Mouse (Mus musculus) B cell, adult 62 days (primary cell): ENCODE measurements around the gene Eps8l2. TPM values are rescaled to one million over a fixed set of nuclear protein-coding genes. Genes with fewer than 3 reads are reported as not detected.

ENCODE experiments used
- total RNA-seq: library from RNA; stranded (reverse); gene quantifications from 4 replicates; pipeline ENCODE4 v1.2.4, GENCODE M21; 2023

Gene Eps8l2
- 1.0 to 1.3 TPM in 2 of 4 replicates, not detected in the others for total RNA-seq

DNA sequence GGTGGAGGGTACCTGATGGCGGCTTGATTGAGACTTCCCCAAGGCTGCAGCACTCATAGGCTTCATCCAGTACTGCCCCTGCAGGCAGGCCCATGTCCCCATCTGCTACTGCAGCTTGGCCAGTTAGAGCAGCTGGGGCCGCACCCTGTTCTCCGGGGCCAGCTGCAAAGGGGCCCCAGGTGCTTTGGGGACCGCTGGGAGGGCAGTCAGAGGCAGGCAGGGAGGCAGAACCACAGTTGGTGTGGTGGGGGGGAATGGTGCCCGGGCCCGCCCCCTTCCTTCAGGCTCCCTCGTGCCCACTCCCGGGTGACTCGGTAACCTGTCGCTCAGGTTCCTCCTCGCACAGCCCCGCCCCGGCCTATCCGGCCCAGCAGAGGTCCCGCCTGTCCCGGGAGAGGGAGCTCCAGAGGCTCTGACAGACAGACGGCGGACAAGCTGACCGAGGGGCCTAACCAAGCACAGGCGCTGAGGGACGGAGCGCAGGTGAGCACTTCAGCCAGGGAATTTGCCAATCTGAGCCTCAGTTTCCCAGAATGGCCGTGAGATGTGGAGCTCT, at the start of gene Eps8l2:
Gene Eps8l2, plus strand, starts transcription at position 305 of the 556 bp plus-strand sequence.

GRCm38 (mm10) chr7:141291921-141292582, 46.6 kb upstream of the Eps8l2 start, which contains the start of gene Drd4:
Drd4 (plus strand) TSS chr7:141292006.

GRCm38 (mm10) chr7:141327469-141328372, 11.0 kb upstream of the Eps8l2 start, which contains the start of the genes Deaf1 and Tmem80:
Deaf1 (minus strand) TSS chr7:141327690.
Tmem80 (plus strand) TSS chr7:141327739.

DNA sequence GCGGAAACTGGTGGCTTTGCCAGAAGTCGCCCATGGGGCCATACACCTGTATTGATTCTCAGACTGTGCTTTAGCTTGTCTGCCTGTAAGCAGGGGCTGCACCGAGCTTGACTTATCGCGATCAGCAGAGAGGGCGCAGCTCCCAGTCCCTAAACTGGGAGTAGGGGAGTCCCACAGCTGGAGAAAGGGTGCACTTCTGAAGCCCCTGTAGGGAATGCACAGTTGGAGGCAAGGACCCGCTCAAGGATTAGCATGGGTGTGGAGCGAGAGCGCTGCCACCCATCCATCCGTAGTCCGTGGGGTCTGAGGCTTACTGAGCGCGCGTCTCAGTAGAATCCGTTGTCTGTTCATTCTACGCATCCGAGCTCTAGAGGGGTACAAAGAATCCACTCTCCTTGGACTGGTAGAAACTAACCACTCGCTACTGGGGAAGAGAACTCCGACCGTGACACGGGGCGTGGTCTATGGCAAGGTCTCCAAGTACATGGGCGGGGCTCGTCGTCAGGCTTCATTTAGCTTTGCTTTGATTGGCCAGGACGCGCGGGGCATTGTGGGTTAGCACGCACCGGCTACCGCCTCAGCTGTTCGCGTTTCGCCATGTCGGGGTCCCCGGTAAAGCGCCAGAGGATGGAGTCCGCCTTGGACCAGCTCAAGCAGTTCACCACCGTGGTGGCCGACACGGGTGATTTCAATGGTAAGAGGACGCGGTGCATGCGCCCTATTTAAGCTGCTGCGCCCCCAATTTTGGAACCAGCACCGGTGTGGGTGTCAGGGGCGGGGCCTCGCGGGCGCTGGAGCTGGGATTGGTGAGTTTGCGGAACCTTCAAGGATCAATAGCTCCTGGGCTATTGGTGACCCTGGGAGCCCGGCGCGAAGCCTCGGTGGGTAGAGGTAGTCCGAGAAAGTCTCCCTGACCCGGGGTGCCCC, 53.2 kb downstream of the Eps8l2 start, which contains the start of gene Taldo1:
Gene Taldo1, plus strand, starts transcription at position 575 of the 927 bp plus-strand sequence.

Other genes starting within 250 kb of the Eps8l2 start
- gene Sigirr, start 238.3 kb upstream of the Eps8l2 start, total RNA-seq = 32.1 to 49.7 TPM (median 39.6 TPM) in 4 replicates
- gene Ano9, start 221.1 kb upstream of the Eps8l2 start, total RNA-seq = not detected in 4 replicates
- gene Ptdss2, start 216.5 kb upstream of the Eps8l2 start, total RNA-seq = 8.0 to 9.8 TPM (median 9.4 TPM) in 4 replicates
- gene Rnh1, start 166.0 kb upstream of the Eps8l2 start, total RNA-seq = 61.9 to 82.6 TPM (median 69.3 TPM) in 4 replicates
- 23.0 to 30.6 TPM (median 27.5 TPM) in 4 replicates for gene Hras, start 144.9 kb upstream of the Eps8l2 start, total RNA-seq
- gene Lrrc56, start 144.7 kb upstream of the Eps8l2 start, total RNA-seq = 6.4 to 9.6 TPM (median 7.2 TPM) in 4 replicates
- gene Lmntd2, start 124.8 kb upstream of the Eps8l2 start, total RNA-seq = 3.9 to 5.0 TPM (median 4.8 TPM) in 4 replicates
- 8.9 to 16.1 TPM (median 13.3 TPM) in 4 replicates for gene Rassf7, start 123.0 kb upstream of the Eps8l2 start, total RNA-seq
- 147 to 159 TPM (median 152 TPM) in 4 replicates for gene Phrf1, start 110.1 kb upstream of the Eps8l2 start, total RNA-seq
- gene Irf7, start 72.4 kb upstream of the Eps8l2 start, total RNA-seq = 33.8 to 42.4 TPM (median 37.0 TPM) in 4 replicates
- not detected in 4 replicates for gene Cdhr5, start 62.1 kb upstream of the Eps8l2 start, total RNA-seq
- not detected in 4 replicates for gene Sct, start 59.7 kb upstream of the Eps8l2 start, total RNA-seq
- gene Drd4, start 46.9 kb upstream of the Eps8l2 start, total RNA-seq = not detected in 4 replicates
- gene Deaf1, start 11.2 kb upstream of the Eps8l2 start, total RNA-seq = 33.5 to 54.6 TPM (median 42.7 TPM) in 4 replicates
- 15.2 to 22.8 TPM (median 16.4 TPM) in 4 replicates for gene Tmem80, start 11.1 kb upstream of the Eps8l2 start, total RNA-seq
- 130 to 142 TPM (median 131 TPM) in 4 replicates for gene Taldo1, start 53.3 kb downstream of the Eps8l2 start, total RNA-seq
- gene Gatd1, start 75.3 kb downstream of the Eps8l2 start, total RNA-seq = 31.5 to 40.0 TPM (median 35.3 TPM) in 4 replicates
- not detected in 4 replicates for gene Cend1, start 90.6 kb downstream of the Eps8l2 start, total RNA-seq
- gene Slc25a22, start 99.0 kb downstream of the Eps8l2 start, total RNA-seq = 37.9 to 49.5 TPM (median 44.6 TPM) in 4 replicates
- gene Pidd1, start 105.1 kb downstream of the Eps8l2 start, total RNA-seq = 6.9 to 9.3 TPM (median 7.8 TPM) in 4 replicates
- 2,356 to 2,462 TPM (median 2,431 TPM) in 4 replicates for gene Rplp2, start 108.5 kb downstream of the Eps8l2 start, total RNA-seq
- gene Pnpla2, start 116.3 kb downstream of the Eps8l2 start, total RNA-seq = 48.4 to 57.9 TPM (median 51.2 TPM) in 4 replicates
- not detected in 4 replicates for gene Cracr2b, start 122.2 kb downstream of the Eps8l2 start, total RNA-seq
- 11.2 to 13.1 TPM (median 12.1 TPM) in 4 replicates for gene Cd151, start 128.5 kb downstream of the Eps8l2 start, total RNA-seq
- 14.1 to 17.7 TPM (median 14.9 TPM) in 4 replicates for gene Polr2l, start 136.3 kb downstream of the Eps8l2 start, total RNA-seq
- 1.0 to 2.8 TPM (median 1.1 TPM) in 4 replicates for gene Tspan4, start 136.4 kb downstream of the Eps8l2 start, total RNA-seq
- 18.5 to 24.9 TPM (median 20.6 TPM) in 4 replicates for gene Chid1, start 201.0 kb downstream of the Eps8l2 start, total RNA-seq
- 35.6 to 44.2 TPM (median 42.8 TPM) in 4 replicates for gene Ap2a2, start 223.3 kb downstream of the Eps8l2 start, total RNA-seq